Mouse (Mus musculus): Measurements from ENCODE around the gene Qser1.

DNA sequence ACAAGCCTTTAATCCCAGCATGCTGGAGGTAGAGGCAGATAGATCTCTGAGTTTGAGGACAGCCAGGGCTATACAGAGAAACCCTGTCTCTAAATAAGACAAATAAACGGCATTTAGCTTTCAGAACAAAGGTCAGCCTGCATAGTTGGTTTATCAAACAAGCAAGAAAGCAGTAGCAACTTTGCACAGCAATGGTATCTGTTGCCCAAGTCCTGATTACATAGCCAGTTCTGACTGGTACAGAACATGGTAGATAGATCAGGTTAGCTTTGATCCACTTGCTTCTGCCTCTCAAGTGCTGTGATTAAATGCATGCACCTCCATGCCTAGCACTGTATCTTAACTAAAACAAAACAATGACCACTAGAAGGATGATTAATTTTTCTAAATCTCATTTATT lies 47.9 kb downstream of the Qser1 start:
- TF ChIP-seq CTCF (IDR thresholded peaks at IDR 0.05; ENCODE audit: extremely low read depth, insufficient read depth, insufficient read length, insufficient replicate concordance) (no peak), POLR2A (IDR thresholded peaks at IDR 0.05; ENCODE audit: low read depth, low read length) (no peak)

All from spleen, adult 2 months (tissue).